Mouse (Mus musculus) myocyte (in vitro differentiated cells): ENCODE measurements around the gene Exoc7. TPM values are rescaled to one million over a fixed set of nuclear protein-coding genes. Genes with fewer than 3 reads are reported as not detected.

Source experiments
- H3K27me3 ChIP-seq: one replicate; pipeline ENCODE4 v1.6.1; 2011; ENCODE audit not compliant: control insufficient read depth, insufficient read depth, insufficient read length
- H3K36me3 ChIP-seq: one replicate; pipeline ENCODE4 v1.6.1; 2011; ENCODE audit not compliant: control insufficient read depth, insufficient read depth
- H3K4me2 ChIP-seq: one replicate; pipeline ENCODE4 v1.6.1; 2011; ENCODE audit warnings: low read depth, control low read depth
- H3K4me3 ChIP-seq: one replicate; pipeline ENCODE4 v1.5.1; 2011; ENCODE audit warnings: mild to moderate bottlenecking, control low read depth, moderate library complexity
- H3K79me2 ChIP-seq: one replicate; pipeline ENCODE4 v1.6.1; 2011; ENCODE audit not compliant: control insufficient read depth, insufficient read depth
- H3ac ChIP-seq: one replicate; pipeline ENCODE4 v1.6.1; 2011; ENCODE audit not compliant: control insufficient read depth, insufficient read length
- CEBPB ChIP-seq: IDR thresholded peaks from 2 replicates; pipeline ENCODE4 v1.6.1; 2011; ENCODE audit warnings: mild to moderate bottlenecking, moderate library complexity; ENCODE audit not compliant: poor library complexity, insufficient read depth, severe bottlenecking
- E2F4 ChIP-seq: IDR thresholded peaks from one replicate; pipeline ENCODE4 v1.6.1; 2011; ENCODE audit warnings: mild to moderate bottlenecking, control low read depth, moderate library complexity; ENCODE audit not compliant: insufficient read depth
- MAX ChIP-seq: IDR thresholded peaks from one replicate; pipeline ENCODE4 v1.6.1; 2011; ENCODE audit warnings: low read depth, mild to moderate bottlenecking, control low read depth
- MYOD1 ChIP-seq, 3 experiments: IDR thresholded peaks; one replicate each; pipeline ENCODE4 v1.6.1; 2011; ENCODE audit warnings: control low read depth in 2 of 3, low read depth in 2 of 3, mild to moderate bottlenecking in 2 of 3, moderate library complexity in 1 of 3; ENCODE audit not compliant: insufficient read length in 2 of 3, control insufficient read depth in 1 of 3
- MYOG ChIP-seq, 3 experiments: IDR thresholded peaks; one replicate each; pipeline ENCODE4 v1.6.1; 2011; ENCODE audit warnings: control low read depth in 2 of 3, low read depth in 2 of 3, mild to moderate bottlenecking in 2 of 3; ENCODE audit not compliant: insufficient read length in 2 of 3, control insufficient read depth in 1 of 3, insufficient read depth in 1 of 3
- POLR2A ChIP-seq: IDR thresholded peaks from one replicate; pipeline ENCODE4 v1.6.1; 2011; ENCODE audit warnings: low read depth, mild to moderate bottlenecking, control low read depth, moderate library complexity; ENCODE audit not compliant: insufficient read length
- POLR2AphosphoS2 ChIP-seq: IDR thresholded peaks from one replicate; pipeline ENCODE4 v1.6.1; 2011; ENCODE audit warnings: low read depth, control low read depth; ENCODE audit not compliant: insufficient read length
- REST ChIP-seq: IDR thresholded peaks from one replicate; pipeline ENCODE4 v1.6.1; 2011; ENCODE audit warnings: mild to moderate bottlenecking, control low read depth, moderate library complexity; ENCODE audit not compliant: insufficient read depth, insufficient read length
- SRF ChIP-seq: IDR thresholded peaks from one replicate; pipeline ENCODE4 v1.6.1; 2011; ENCODE audit warnings: low read depth; ENCODE audit not compliant: control insufficient read depth, insufficient read length
- TCF12 ChIP-seq: IDR thresholded peaks from one replicate; pipeline ENCODE4 v1.6.1; 2011; ENCODE audit warnings: mild to moderate bottlenecking, control low read depth; ENCODE audit not compliant: poor library complexity, insufficient read depth, severe bottlenecking
- TCF3 ChIP-seq: IDR thresholded peaks from one replicate; pipeline ENCODE4 v1.6.1; 2011; ENCODE audit warnings: low read depth, control low read depth; ENCODE audit not compliant: insufficient read length
- USF1 ChIP-seq: IDR thresholded peaks from one replicate; pipeline ENCODE4 v1.6.1; 2011; ENCODE audit warnings: low read depth, mild to moderate bottlenecking, control low read depth, moderate library complexity
- polyA plus RNA-seq: library from polyadenylated mRNA; unstranded; fragments of >200 nt; fragmentation: generic; extraction: Trizol; gene quantifications from one replicate; pipeline ENCODE4 v1.2.1, GENCODE M21; 2012; ENCODE audit warnings: missing spikeins

Exoc7 gene
- polyA plus RNA-seq, 1 experiment: 55.0 TPM

DNA sequence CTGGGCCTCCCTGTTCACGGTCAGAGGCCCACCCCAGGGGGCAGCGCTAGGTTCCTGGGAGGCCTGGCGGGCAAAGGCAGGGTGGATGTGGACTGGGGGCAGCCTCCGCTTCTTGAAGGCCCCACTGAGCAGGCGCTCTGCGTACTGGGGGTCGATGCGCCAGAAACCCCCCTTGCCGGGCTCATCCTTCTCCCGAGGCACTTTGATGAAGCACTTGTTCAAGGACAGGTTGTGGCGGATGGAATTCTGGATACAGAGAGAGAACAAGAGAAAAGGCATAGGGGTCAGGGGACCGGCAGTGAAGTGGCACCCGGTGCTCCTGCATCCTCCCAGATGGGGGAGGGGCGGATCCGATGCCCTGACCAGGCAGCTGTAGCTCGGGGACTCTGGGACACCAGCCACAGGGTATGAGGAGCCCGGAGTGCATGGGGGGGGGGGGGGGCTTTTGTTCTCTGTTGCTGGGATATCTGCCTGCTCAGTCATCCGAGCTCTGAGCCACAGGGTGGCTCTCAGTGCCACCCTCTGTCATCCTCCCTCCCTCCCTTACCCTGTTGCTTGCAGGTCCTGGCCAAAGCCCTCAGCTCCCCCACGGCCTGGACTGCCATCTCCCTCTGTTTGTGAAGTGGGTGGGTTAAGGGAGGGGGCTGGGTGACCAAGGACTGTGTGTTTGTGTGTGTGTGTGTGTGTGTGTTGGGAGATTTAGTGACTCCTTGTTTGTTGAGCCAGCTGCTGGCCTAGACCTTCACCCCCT lies 25.4 kb upstream of the Exoc7 start:
- no peak overlapping the region for H3ac ChIP-seq
- no peaks in the 10 kb centered on the region for H3K79me2 ChIP-seq
- no peak overlapping the region for H3K4me2 ChIP-seq
- H3K27me3 ChIP-seq: no peaks in the 10 kb centered on the region
- H3K4me3 ChIP-seq: no peak overlapping the region
- no peaks in the 10 kb centered on the region for H3K36me3 ChIP-seq
- no peak for TF ChIP-seq MYOD1 (IDR thresholded peaks at IDR 0.05; ENCODE audit: control insufficient read depth in 1 of 3, insufficient read length in 2 of 3, low read depth in 2 of 3)
- TF ChIP-seq USF1: no peak
- TF ChIP-seq REST: no peak
- TF ChIP-seq CEBPB: no peak
- TF ChIP-seq POLR2A: no peak
- TF ChIP-seq TCF3: no peak
- no peak for TF ChIP-seq TCF12
- TF ChIP-seq E2F4: no peak
- TF ChIP-seq SRF: no peak
- no peak for TF ChIP-seq MAX
- no peak for TF ChIP-seq MYOG (IDR thresholded peaks at IDR 0.05; ENCODE audit: control insufficient read depth in 1 of 3, insufficient read depth in 1 of 3, insufficient read length in 2 of 3, low read depth in 2 of 3)
- no peak for TF ChIP-seq POLR2AphosphoS2

DNA sequence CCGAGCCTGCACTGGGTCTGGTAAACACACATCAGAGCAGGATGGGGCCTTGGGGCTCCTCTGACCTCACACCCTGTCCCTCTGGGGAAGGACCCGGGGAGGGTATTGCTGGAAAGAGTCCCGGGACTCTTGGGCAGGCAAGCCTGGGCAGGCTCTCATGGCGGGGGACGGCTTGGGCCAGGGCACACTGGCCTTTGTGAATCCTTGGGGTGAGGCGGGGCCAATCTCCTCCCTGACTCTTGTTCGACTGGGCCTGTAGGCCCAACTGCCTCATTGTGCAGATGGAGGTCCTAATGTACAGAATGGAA lies 23.1 kb upstream of the Exoc7 start:
- no peak for TF ChIP-seq MYOD1 (IDR thresholded peaks at IDR 0.05; ENCODE audit: control insufficient read depth in 1 of 3, insufficient read length in 2 of 3, low read depth in 2 of 3)
- Histone ChIP-seq H3K4me3 (no peak overlapping the region), H3K79me2 (no peaks in the 10 kb centered on the region), H3K4me2 (no peak overlapping the region), H3K36me3 (no peaks in the 10 kb centered on the region), H3K27me3 (no peaks in the 10 kb centered on the region), H3ac (no peak overlapping the region)

- Histone ChIP-seq H3K4me2 (no peak overlapping the region), H3K27me3 (no peaks in the 10 kb centered on the region), H3ac (no peak overlapping the region), H3K36me3 (no peaks in the 10 kb centered on the region), H3K79me2 (no peaks in the 10 kb centered on the region), H3K4me3 (no peak overlapping the region)
- TF ChIP-seq TCF12 (no peak), REST (no peak), MYOG (IDR thresholded peaks at IDR 0.05; ENCODE audit: control insufficient read depth in 1 of 3, insufficient read depth in 1 of 3, insufficient read length in 2 of 3, low read depth in 2 of 3) (no peak), SRF (no peak), E2F4 (no peak), MYOD1 (IDR thresholded peaks at IDR 0.05; ENCODE audit: control insufficient read depth in 1 of 3, insufficient read length in 2 of 3, low read depth in 2 of 3) (no peak), MAX (no peak), TCF3 (no peak), USF1 (no peak), POLR2A (no peak), POLR2AphosphoS2 (no peak), CEBPB (no peak)
Measured at GRCm38 (mm10) chr11:116329314-116330210, 22.5 kb upstream of the Exoc7 start.

DNA sequence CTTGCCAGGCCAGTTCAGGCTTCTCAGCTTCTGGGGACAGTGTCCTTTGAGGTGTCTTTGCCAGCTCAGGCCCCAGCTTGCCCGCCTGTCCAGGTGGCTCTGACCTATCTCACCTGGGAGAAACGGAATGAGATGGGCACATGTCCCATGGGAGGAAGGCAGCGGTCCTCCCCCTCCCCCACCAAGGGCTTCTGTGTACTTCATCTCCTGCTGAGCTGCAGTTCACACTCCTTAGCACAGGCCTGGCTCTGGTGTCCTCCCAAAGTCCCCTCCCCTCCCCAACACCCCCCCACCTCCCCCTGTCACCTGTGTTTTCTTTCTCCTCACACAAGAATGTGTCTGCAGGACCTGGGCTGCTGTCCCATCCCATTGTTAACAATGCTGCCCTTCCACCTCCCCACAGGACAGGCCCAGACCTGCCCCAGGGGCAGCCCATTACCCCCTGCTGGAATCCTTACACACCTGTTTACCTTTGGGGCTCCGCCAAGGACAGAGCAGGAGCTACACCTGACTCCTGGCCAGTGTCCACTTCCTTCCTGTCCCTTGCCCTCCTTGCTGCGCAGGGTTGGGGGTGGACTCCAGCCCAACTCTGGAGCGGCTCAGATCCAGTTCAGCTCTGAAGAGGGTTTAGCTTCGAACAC lies 20.1 kb upstream of the Exoc7 start:
- H3K79me2 ChIP-seq: no peaks in the 10 kb centered on the region

More for the DNA sequence above, 20.1 kb upstream of the Exoc7 start:
- Histone ChIP-seq H3K27me3 (no peaks in the 10 kb centered on the region), H3K4me2 (no peak overlapping the region), H3ac (no peak overlapping the region), H3K36me3 (no peaks in the 10 kb centered on the region), H3K4me3 (no peak overlapping the region)
- no peak for TF ChIP-seq E2F4
